Mouse (Mus musculus) erythroblast, embryonic 14.5 days (primary cell): ENCODE results near the gene S1pr5.

Source experiments
- GATA1 ChIP-seq: IDR thresholded peaks from 2 replicates; pipeline ENCODE4 v1.6.1; 2012; ENCODE audit warnings: low read length, inconsistent platforms, mixed read lengths
- TAL1 ChIP-seq: IDR thresholded peaks from 3 replicates; pipeline ENCODE4 v1.6.1; 2012; ENCODE audit warnings: low read length, inconsistent platforms, mixed read lengths

GRCm38 (mm10) chr9:21273520-21274228 is 25.4 kb upstream of the S1pr5 start:
- TF ChIP-seq TAL1 (no peak), GATA1 (no peak)
